Mouse (Mus musculus): Measurements from ENCODE around the gene Papss2.

Gene Papss2

DNA sequence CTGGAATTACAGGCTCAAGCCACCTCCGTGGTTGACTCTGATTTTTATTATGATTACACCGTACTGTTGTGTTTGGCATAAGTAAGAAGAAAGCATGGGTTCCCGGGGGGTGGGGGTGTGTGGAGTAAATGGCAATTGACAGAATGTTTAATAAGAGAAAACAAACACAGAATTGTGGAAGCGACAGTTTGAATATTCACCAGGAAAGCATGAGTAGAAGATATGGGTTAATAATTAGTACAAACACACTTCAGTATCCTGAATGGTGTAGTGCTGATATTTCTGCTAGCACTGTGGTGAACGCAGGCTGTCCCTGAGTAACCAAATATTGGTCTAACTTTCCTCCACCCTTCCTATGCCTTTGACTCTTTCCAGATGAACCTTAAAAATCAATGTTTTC is 3.8 kb downstream of the Papss2 start:
- DNase-seq (ENCODE audit: low spot score) = no peak

DNA sequence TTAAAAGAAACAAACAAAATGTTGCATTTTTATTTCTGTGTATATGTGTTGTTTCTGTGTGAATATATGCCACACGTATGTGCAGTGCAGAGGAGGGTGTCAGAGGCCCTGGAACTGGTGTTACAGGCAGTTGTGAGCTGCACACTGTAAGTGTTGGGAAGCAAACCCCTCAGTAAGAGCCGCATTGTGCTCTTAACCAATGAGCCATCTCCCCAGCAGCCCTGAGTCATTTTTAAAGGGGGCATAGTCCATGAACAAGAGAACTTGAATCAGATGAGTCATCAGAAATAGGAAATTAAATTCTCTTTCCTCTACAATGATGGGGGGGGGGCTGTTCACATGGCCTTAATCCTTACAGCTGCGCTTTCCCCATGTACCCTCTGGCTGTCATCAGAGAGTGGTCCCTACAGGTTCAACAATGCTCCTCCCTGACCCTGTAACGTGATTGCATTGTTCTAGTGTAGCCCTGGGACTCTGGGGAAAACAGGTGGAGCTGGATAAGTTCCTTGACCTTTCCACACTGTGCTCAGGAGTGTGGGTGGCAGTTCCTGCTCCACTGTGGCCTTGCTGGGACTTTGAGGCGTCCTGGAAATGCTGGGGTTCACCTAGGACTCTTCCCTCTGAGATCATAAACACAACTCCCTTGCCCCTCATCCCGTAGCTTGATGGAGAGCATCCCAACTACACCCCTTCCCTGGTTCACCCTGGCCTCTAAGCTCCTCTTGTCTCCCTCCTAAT is 5.6 kb downstream of the Papss2 start:
- no peak for DNase-seq (ENCODE audit: low spot score)

DNA sequence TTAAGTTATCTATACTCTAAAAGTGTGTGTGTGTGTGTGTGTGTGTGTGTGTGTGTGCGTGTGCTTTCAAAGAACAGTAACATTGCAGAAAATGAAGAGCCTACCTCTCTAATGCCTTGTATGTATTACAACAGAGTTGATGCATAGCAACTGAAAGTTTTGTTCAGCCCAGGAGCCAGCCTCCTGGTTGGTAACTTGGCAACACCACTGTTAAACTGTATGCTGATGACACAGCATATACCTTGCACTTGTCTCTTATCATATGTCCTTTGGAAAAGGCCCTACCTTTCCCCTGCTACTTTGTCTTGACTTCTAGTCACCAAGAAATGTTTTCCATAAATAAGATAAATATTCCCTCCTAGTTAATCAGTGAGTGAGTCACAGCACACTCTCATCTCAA is 7.9 kb downstream of the Papss2 start:
- DNase-seq (ENCODE audit: low spot score) = no peak

DNA sequence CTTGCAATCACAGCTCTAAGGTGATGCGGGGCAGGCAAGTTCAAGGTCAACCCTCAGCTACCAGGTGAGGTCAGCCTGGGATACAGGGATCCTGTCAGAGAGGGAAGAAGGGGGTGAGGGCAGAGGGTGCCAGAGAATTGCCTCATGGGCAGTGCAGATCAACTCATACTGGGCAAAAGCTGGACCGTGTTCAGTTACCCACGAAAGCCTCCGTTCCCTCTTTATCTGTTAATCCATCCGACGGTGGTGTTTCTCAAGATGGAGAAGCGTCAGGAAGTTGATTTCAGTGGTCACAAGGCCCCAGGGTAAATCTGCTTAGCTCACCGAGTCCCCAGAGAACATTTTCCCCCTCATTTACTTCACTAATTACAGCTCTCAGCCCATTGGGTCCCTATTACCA is 8.5 kb downstream of the Papss2 start:
- no peak for DNase-seq (ENCODE audit: low spot score)

DNA sequence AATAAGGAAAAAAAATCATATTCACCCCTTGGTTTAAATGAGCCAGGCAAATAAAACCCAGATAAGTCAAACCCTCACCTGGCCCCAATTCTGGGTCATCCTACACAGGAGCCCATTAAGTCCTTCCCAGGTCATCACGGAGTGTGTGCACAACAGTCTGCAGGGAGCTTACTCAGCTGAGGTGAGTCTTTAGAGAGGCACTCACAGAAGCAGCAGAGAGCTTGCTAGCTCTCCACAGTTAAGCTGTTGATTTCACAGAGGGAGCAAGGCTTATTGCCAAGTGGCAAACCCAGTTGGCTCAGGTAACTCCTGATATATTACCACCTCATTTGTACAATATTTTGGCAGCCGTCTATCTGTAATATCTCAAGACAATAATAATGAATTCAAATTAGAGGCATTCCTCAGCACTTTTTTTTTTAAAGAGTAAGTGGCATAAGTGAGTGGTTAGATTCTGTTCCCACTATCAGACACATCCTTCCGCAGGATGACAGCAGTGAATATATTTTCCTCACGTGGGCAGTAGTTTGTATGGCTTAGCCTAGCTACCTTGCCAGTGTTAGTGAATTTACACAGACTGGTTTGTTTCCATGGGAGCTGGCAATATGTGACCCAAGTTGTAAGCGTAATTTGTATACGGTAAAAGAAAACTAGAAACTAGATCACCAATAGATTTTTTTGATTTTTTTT is 9.1 kb downstream of the Papss2 start:
- no peak for DNase-seq (ENCODE audit: low spot score)

DNA sequence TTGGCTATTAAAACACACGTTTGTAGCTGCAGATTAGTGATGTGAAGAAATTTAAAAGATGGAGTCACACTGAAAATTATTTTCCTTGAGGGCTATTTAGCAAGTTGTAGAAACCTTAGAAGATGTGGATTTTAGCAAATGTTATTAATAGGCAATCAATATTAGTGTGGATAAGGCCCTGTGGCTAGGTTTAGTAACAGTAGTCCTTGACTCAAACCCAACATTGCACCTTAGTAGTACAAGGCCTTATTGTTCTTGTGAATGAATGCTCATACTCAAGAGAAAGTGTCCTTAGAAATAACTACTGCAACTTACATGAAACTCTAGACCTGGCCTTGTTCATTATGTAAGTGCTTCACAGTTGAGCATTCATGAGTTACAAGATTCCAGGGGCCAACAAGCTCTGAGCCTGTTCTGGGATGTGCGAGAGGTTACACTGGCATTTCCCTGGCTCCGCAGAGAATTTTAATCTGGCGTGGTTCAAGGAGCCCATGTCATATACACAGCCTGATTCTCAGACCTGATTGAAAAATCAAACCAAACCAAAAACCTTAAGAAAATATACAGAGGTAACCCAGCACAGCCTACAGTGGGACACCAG is 10.7 kb downstream of the Papss2 start:
- DNase-seq (ENCODE audit: low spot score) = no peak

DNA sequence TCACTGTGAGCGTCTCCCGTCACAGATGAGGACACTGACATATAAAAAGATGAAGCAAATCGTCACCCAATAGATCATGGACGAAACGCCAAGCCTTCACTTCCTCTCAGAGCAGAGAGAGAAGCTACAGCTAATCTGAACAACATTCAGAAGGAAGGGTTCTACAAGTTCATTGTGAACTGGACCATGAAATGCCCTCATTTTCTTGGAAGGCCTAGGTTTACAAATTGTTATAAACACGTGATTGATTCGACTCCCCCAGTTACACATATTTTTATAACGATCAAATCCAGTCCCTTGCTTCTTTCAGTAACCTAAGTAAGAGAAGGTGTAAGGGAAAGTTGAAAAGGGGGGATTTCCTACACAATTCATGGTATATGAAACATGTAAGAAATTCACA is 11.4 kb downstream of the Papss2 start:
- no peak for DNase-seq (ENCODE audit: low spot score)

DNA sequence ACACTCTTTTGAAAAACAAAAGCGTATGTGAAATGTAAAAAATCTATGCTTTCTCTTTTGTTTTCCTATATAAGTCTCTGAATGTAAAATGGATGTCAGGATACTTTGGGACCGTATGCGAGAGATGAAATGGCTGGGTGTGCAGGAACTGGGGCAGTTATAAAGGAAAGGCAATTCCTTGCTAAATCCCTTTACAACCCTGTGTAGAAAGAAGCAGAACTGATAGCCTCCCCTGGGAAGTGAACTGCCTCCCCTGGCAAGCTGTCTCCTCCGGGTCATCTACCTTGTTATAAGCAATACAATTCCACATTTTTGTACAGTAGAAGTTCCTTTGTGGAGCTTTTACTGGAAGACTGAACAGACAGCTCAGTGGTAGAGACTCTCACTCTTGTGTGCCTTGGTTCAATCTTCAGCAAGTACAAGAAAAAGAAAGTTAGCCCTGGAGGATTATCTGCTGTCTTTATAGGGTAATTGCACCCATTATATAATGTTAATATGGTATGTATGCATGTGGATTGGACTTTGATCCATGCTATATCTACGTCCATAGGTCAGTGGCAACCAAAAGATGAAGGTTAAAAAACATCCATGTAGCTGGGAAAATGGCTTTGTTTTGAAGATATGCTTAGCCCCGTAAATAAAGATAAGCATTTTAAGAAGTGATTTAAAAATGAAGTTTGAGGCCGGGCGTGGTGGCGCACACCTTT is 15.9 kb downstream of the Papss2 start:
- DNase-seq (ENCODE audit: low spot score) = no peak

DNA sequence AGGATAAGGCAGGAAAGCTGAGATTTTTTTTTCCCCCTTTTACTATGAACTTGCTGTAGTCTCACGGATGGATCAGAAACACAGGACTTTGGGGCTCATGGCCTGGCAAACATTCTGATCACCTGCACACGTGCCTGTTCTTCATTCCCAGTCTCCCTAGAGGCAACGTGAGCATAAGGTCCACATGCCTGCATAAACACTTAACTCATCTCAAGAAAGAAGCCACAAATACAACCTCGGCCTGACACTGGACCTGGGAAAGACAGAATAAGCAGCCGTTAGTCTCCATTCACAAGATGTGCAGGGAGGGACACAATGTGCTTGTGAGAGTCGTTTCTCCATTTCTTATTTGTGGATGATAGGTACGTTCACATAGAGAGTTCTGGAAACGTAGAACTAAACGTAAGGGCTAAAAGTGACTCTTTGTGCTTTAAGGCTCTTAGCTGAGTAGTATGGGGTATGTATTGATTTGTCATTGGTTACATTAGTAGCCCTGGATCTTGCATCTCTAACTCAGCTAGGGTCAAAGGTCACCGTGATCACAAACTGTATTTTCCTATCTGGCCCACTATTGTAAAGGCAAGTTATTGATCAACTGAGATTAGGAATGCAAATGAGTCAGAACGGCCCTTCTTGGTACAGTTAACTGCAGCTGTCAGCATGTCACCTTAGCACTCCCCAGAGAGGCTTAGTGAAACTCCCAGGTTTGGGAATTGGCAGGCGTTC is 18.6 kb downstream of the Papss2 start:
- DNase-seq (ENCODE audit: low spot score) = no peak

DNA sequence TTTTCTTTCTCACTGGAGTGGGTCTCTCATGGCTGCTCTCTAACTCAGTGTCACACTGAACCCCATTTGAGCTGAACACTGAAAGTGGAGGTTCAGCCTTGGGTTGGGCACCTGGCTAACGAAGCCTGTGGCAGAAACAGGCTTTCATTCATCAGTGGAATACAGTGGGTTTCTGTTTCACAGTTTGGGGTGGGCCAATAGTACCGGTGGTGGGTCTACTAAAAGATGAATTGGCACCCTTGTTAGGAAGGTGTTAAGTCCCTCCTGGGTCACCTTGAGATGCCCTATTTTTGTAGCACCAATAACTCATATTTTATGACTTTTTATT is 19.1 kb downstream of the Papss2 start:
- no peak for DNase-seq (ENCODE audit: low spot score)

DNA sequence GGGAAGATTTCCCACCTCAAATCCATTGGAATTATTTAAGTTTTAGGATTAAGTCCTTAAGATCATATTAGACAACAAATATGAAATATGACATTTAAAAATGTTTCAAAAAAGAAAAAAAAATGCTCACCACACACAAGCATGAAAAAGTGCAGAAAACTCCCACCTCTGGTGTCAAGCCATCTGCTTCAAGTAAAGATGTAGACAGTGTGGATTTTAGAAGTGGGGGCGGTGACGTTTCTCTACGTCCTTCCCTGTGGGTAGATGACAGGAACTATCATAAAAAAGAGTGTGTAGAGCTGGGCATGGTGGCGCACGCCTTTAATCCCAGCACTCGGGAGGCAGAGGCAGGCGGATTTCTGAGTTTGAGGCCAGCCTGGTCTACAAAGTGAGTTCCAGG is 21.1 kb downstream of the Papss2 start:
- DNase-seq (ENCODE audit: low spot score) = no peak

DNA sequence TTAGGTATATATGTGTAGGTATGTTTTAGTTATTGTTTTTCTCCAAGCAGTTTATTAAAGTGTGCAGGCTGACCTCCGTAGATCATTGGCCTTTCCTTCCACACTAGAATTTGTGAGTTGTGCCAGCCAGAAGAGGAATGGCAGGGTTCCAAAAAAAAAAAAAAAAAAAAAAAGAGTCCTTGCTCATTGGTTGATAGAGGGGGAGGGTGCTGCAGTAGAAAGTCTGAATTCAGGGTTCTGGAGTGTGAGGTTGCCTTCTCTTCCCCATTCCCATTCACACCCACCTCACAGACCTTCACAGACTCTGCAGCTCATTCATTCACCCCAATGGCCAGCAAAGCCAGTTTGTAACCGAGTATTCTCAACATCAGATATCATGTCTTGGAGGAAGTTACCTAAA is 24.1 kb downstream of the Papss2 start:
- DNase-seq (ENCODE audit: low spot score) = no peak

DNA sequence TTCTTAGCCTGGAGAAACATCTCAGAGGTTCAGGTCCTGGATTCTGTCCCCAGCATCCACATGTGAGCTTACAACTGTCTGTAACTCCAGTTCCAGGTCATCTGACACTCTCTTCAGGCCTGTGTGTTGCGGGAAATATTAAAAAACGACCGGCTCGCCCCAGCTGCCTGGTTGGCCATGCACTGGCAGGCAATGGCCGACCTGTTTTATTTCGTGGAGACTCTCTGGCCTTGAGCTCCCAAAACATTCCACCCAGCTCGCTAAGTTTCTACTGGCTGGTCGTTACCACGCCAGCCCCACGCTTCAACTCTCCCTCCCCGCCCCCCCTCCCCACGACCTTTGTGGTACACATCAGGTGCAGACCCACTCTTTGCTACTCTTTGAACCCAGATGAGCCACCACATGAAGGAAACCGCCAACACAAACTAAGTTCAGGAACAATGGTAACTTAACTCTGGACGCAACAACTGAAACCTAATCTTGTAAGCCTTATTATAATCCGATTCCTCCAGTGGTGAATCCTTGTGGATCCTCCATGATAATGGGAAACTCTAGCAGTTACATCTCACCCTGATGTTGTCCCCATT is 25.4 kb downstream of the Papss2 start:
- DNase-seq (ENCODE audit: low spot score) = no peak

DNA sequence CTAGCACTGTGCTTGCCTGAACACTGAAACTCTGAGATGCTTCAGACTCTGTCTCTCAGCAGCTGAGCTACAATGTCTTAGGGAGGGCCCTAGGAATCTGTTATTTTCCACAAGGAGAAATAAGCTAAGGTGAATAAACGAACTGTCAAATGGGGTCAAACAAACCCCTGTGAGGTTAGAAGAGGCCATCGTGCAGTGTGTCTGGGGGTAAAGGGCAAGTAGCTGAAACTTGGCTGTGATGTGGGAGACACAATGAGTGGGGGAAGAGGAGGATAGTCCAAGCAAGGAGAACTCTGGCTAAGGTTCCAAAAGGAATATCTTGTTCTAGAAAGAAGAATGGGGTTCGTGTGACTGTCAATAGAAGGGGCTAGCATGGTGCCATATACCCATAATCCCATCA is 26.6 kb downstream of the Papss2 start:
- no peak for DNase-seq (ENCODE audit: low spot score)

DNA sequence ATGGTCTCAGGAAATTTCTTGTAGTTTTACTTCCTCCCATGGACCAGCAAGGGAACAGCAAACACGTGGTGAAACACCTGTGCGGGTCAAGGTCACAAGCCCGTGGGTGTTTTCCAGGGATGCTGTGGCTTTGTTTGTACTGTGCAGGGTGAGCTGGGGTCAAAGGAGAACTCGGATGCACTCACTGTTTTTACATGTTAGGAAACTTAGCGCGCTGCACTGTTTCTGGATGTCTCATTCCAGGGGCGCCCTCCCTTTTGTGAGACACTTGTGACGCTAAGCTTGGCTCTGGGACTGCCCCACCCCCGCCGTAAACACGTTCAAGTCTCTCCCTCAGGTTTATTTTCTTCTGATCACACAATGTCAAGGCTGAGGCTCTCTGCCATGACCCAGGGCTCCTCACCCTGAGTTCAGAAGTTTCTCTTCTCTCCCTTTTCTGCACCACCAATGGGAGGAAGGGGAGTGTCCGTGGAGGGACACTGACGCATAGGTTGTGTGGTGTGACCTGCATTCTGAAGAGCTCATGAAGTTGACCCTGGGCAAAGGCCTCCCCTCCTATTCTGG is 31.3 kb downstream of the Papss2 start:
- no peak for DNase-seq (ENCODE audit: low spot score)

DNA sequence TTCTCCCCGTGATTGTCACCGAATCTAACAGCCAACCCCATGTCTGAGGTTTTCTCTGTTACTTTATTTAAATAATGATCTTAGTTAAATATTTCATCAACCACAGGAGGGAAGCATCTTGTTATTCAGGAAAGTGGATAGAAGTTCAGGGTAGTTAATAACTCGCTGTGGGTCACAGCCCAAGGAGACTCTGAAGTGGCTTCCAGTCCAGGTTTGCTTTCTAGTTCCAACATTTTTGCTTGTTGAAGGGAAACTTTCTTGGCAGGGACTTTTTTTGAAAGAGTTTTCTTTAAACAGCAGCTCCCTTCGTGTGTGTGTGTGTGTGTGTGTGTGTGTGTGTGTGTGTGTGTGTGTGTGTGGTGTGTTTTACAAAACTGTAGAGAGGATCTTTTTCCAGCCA is 32.0 kb downstream of the Papss2 start:
- DNase-seq (ENCODE audit: low spot score) = no peak

DNA sequence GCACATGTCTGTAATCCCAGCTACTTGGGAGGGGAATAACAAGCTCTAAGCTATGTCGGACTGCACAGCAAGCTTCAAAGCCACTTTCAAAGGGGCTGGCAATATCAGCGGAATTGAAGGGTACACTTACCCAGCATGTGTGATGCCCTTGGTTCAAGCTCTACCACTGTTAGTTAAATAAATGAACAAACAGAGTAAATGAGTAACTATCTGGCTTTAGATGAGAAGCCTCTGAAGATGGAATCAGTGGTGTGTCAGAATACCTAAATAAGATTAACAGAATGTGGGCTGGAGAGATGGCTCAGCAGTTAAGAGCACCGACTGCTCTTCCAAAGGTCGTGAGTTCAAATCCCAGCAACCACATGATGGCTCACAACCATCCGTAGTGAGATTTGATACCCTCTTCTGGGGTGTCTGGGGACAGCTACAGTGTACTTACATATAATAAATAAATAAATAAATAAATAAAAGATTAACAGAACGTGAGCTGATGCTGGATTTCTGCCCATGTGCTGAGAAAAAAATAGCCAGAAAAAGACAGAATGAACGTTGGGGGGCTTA is 33.1 kb downstream of the Papss2 start:
- no peak for DNase-seq (ENCODE audit: low spot score)

DNA sequence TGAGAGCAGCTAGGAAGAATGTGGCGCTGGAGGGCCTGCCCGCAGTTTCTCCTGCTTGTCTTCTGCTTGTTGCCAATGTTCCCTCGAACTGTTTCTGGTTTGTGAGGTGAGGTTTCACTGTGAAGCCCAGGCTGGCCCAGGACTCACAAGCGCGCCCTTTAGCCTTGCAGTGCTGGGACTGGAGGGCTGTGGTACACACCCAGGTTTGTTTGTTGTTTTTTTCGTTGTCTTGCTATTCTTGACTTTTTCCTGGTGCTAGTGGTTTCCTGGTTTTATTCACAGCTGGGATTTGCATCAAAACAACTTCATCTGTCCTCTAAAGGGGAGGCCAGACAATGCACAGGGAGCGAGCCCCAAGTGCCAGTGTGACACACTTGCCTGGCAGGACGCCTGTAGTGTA is 39.3 kb downstream of the Papss2 start:
- DNase-seq (ENCODE audit: low spot score) = no peak

DNA sequence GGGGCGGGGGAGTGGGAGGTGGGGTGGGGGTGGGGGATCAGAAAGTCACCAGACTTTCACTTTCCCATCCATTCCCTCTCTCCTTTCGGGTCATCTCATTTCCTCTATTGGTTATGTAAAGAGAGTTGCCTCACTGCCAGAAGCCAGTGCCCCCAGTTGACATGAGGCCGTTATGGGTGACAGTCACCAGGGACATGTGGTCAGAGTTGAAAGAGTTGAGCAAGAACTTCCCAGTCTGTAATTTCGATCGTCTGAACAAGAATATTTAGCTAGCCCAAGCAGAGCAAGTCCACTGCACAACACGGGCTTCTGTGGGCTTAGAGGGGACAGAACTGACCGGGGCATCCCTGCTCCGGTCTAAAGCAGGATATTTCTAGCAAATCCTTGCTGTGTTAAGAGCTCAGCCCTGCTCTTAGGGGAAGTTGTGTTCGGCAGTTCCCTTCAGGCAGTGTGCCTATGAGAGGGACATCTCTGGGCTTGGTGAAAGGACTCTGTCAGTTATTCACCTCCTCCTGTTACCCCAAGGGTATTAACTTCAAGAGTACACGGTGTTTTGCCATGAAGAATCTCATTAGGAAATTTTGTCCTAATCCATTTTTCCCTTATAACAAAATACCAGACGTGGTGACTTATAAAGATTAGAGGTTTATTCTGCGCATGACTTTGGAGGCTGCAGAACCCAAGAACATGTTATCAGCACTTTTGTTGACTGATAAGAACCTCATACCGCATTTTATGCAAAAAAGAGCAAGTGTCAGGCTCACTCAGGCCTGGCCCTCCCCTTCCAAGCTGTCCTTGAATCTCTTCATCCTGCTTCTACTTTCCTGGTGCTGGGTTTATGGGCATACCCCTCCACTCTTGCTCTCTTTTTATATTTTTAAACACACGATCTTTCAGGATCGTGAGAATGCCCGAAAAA is 42.0 kb downstream of the Papss2 start:
- no peak for DNase-seq (ENCODE audit: low spot score)

DNA sequence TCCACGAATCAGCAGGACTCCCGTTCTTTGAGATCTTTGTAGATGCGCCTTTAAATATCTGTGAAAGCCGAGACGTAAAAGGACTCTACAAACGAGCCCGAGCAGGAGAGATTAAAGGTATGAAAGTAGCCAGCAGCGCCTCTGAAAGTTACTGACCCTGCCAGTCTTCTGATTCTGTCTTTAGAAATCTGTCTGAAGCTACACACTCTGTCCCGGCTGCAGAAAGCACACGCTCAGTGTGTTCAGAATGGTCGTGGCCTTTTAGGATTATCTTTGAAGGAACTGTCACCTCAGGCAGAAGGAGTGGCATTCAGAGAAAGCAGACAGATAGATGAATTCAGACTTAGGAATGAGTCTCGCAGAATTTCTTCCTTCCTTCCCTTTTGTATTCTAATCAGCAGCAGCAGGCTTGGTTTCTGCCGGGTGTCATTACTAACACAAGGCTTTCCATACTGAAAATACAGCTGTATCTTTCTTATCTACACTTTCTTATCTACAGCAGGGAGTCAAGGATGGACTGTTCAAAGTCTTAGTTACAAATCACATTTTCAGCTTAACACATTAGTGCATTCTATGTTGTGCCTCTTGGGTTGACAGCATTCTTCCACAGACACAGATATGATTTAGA is 42.8 kb downstream of the Papss2 start:
- no peak for DNase-seq (ENCODE audit: low spot score)
